Mouse (Mus musculus) fat pad, adult 2 months (tissue): ENCODE data around the gene Notch4.

Experiments
- DNase-seq: peaks from one replicate; pipeline ENCODE4 v3.0.0-alpha.2; 2011; ENCODE audit warnings: low read depth, low spot score; ENCODE audit errors: extremely low read depth

Gene Notch4

GRCm38 (mm10) chr17:34592581-34593549, 28.8 kb downstream of the Notch4 start:
- no peak for DNase-seq

GRCm38 (mm10) chr17:34593752-34594525, 29.9 kb downstream of the Notch4 start:
- no peak for DNase-seq

GRCm38 (mm10) chr17:34596098-34596497, 32.0 kb downstream of the Notch4 start:
- DNase-seq, result no peak

- DNase-seq, result no peak
Observed at GRCm38 (mm10) chr17:34597566-34598095, 33.6 kb downstream of the Notch4 start, which contains the start of gene Ager. TSS of gene Ager (plus strand) at chr17:34597862.

GRCm38 (mm10) chr17:34599891-34600290, 35.8 kb downstream of the Notch4 start:
- no peak for DNase-seq

- no peak for DNase-seq
Observed at GRCm38 (mm10) chr17:34601796-34602195, 37.7 kb downstream of the Notch4 start.

- peak; percentile 100 for DNase-seq
Observed at GRCm38 (mm10) chr17:34603375-34604060, 39.5 kb downstream of the Notch4 start, which contains the start of gene Rnf5. TSS of gene Rnf5 (minus strand) at chr17:34603690.

- peak; percentile 91 for DNase-seq
Observed at GRCm38 (mm10) chr17:34604061-34604508, 40.0 kb downstream of the Notch4 start, which contains the start of gene Agpat1. TSS of gene Agpat1 (plus strand) at chr17:34604262.

- no peak for DNase-seq
Observed at GRCm38 (mm10) chr17:34604511-34605237, 40.6 kb downstream of the Notch4 start.

GRCm38 (mm10) chr17:34605609-34606008, 41.5 kb downstream of the Notch4 start:
- no peak for DNase-seq

- no peak for DNase-seq
Observed at GRCm38 (mm10) chr17:34606186-34607039, 42.3 kb downstream of the Notch4 start.

GRCm38 (mm10) chr17:34607997-34608396, 43.9 kb downstream of the Notch4 start:
- no peak for DNase-seq

GRCm38 (mm10) chr17:34611050-34611449, 47.0 kb downstream of the Notch4 start:
- no peak for DNase-seq

- no peak for DNase-seq
Observed at GRCm38 (mm10) chr17:34613054-34613645, 49.1 kb downstream of the Notch4 start.

- no peak for DNase-seq
Observed at GRCm38 (mm10) chr17:34613830-34614229, 49.8 kb downstream of the Notch4 start.

- DNase-seq, result no peak
Observed at GRCm38 (mm10) chr17:34615871-34616270, 51.8 kb downstream of the Notch4 start, which contains the start of gene Egfl8. TSS of gene Egfl8 (minus strand) at chr17:34615971.

GRCm38 (mm10) chr17:34618999-34619398, 54.9 kb downstream of the Notch4 start:
- no peak for DNase-seq

- no peak for DNase-seq
Observed at GRCm38 (mm10) chr17:34621006-34621405, 56.9 kb downstream of the Notch4 start.
